ENCODE assay signal across 8 mouse cellular contexts in genomic region chr6:73249049-73249422, GRCm38 (mm10). TPM values are rescaled to one million over a fixed set of nuclear protein-coding genes. Genes with fewer than 3 reads are reported as not detected.
DNase-seq lines count a peak whose midpoint lies in the region; ATAC-seq and TF ChIP-seq lines count a peak whose summit lies in the region.

No protein-coding gene starts in this region.

- H3K27me3 ChIP-seq in forebrain, embryonic 12.5 days: no peaks in the 10 kb centered on the region
- H3K27me3 ChIP-seq in intestine, postnatal 0 days (replicated peaks; ENCODE audit: control insufficient read depth, insufficient read depth, low read length): no peaks in the 10 kb centered on the region
- H3K27me3 ChIP-seq in lung, embryonic 15.5 days: no peaks in the 10 kb centered on the region

- peak; percentile 20 for DNase-seq in gastrocnemius, postnatal 25 days
- no peak for DNase-seq in gastrocnemius, adult 8-10 months (ENCODE audit: low spot score in 2 of 2)
- DNase-seq in testis, postnatal 14 days (ENCODE audit: low spot score): peak; percentile 21
- no peak for DNase-seq in spleen, adult 12 weeks (ENCODE audit: low spot score)

- H3K4me1 ChIP-seq in bone marrow, adult 2 months (ENCODE audit: control insufficient read depth, insufficient read depth, low read length): no peaks in the 10 kb centered on the region; the same call in 1 of the 2 replicates
- H3K4me1 ChIP-seq in forebrain, embryonic 12.5 days: peaks cover 14% of the 10 kb centered on the region
- peaks cover 8% of the 10 kb centered on the region for H3K4me1 ChIP-seq in intestine, postnatal 0 days (replicated peaks; ENCODE audit: control insufficient read depth, insufficient read depth, low read length)
- H3K4me1 ChIP-seq in lung, embryonic 15.5 days: peaks cover 11% of the 10 kb centered on the region

- TF ChIP-seq POLR2A in bone marrow, adult 2 months (IDR thresholded peaks at IDR 0.05; ENCODE audit: borderline replicate concordance, control insufficient read depth, low read depth, low read length): no peak

- no peaks in the 10 kb centered on the region for H3K36me3 ChIP-seq in forebrain, embryonic 12.5 days (replicated peaks)
- H3K36me3 ChIP-seq in intestine, postnatal 0 days (ENCODE audit: control insufficient read depth, insufficient read depth): no peaks in the 10 kb centered on the region
- no peaks in the 10 kb centered on the region for H3K36me3 ChIP-seq in lung, embryonic 15.5 days

- no peaks in the 10 kb centered on the region for H3K9me3 ChIP-seq in forebrain, embryonic 12.5 days
- H3K9me3 ChIP-seq in intestine, postnatal 0 days (ENCODE audit: control insufficient read depth): no peaks in the 10 kb centered on the region
- H3K9me3 ChIP-seq in lung, embryonic 15.5 days: no peaks in the 10 kb centered on the region

- no peak for TF ChIP-seq CTCF in bone marrow, adult 2 months (IDR thresholded peaks at IDR 0.05; ENCODE audit: control insufficient read depth, insufficient read depth, low read length)
- no peak for TF ChIP-seq CTCF in intestine, postnatal 0 days (IDR thresholded peaks at IDR 0.05; ENCODE audit: low read depth)

- H3K9ac ChIP-seq in forebrain, embryonic 12.5 days: peak overlapping the region; percentile 86
- H3K9ac ChIP-seq in intestine, postnatal 0 days (ENCODE audit: low read depth, low read length): peak overlapping the region; percentile 80
- peak overlapping the region; percentile 83 for H3K9ac ChIP-seq in lung, embryonic 15.5 days

- peak overlapping the region; percentile 77 for H3K4me3 ChIP-seq in bone marrow, adult 2 months (replicated peaks; ENCODE audit: control insufficient read depth, low read depth, low read length)
- H3K4me3 ChIP-seq in forebrain, embryonic 12.5 days (replicated peaks): peak overlapping the region; percentile 90
- H3K4me3 ChIP-seq in intestine, postnatal 0 days (ENCODE audit: low read depth, low read length): peak overlapping the region; percentile 75
- peak overlapping the region; percentile 76 for H3K4me3 ChIP-seq in lung, embryonic 15.5 days

- 2% methylated on average over 12 of the region's 12 CpGs for WGBS in bone marrow, adult 2 months
- WGBS in forebrain, embryonic 12.5 days: 10% methylated on average over 12 of the region's 12 CpGs
- WGBS in intestine, postnatal 0 days: 1% methylated on average over 12 of the region's 12 CpGs
- WGBS in lung, embryonic 15.5 days: 2% methylated on average over 12 of the region's 12 CpGs

- peak overlapping the region; percentile 75 for H3K4me2 ChIP-seq in forebrain, embryonic 12.5 days
- H3K4me2 ChIP-seq in intestine, postnatal 0 days (replicated peaks; ENCODE audit: low read depth): peak overlapping the region; percentile 75
- H3K4me2 ChIP-seq in lung, embryonic 15.5 days: peak overlapping the region; percentile 72

- no peak overlapping the region for H3K27ac ChIP-seq in bone marrow, adult 2 months (ENCODE audit: control insufficient read depth, insufficient read depth, low read depth, low read length, poor library complexity)
- H3K27ac ChIP-seq in forebrain, embryonic 12.5 days: no peak overlapping the region
- H3K27ac ChIP-seq in intestine, postnatal 0 days (ENCODE audit: low read depth, low read length): peak overlapping the region; percentile 80
- 0 out of 2 replicates have a peak overlapping the region, but pooled peaks have one; percentile 15 for H3K27ac ChIP-seq in lung, embryonic 15.5 days

- no peak for ATAC-seq in forebrain, embryonic 12.5 days (ENCODE audit: low FRiP score)
- ATAC-seq in intestine, postnatal 0 days: peak; percentile 67
- ATAC-seq in lung, embryonic 15.5 days (ENCODE audit: borderline replicate concordance, extremely low read depth, low FRiP score, low TSS enrichment): peak; percentile 24; the same call in 1 of the 2 replicates

RNA-seq across cellular contexts. Expression of gene Suclg1, which starts 0.9 kb away (rescaled TPM):
- total RNA-seq in gastrocnemius, postnatal 25 days (2021): 100 to 1,000 TPM; 357 to 371 TPM
- 100 to 1,000 TPM; 282 to 315 (median 288) TPM for total RNA-seq in gastrocnemius, adult 8-10 months (2022)
- polyA plus RNA-seq in bone marrow, adult 2 months (2011; ENCODE audit: insufficient read depth, insufficient read length, low replicate concordance, missing spikeins): 22.7 and 53.5 TPM in 2 replicates
- 133 and 136 TPM in 2 replicates for polyA plus RNA-seq in forebrain, embryonic 12.5 days (2016; fragmentation: Nextera tagmentation; extraction: Ambion mirVana)
- 317 and 327 TPM in 2 replicates for polyA plus RNA-seq in intestine, postnatal 0 days (2015; fragmentation: Nextera tagmentation; extraction: Ambion mirVana)
- 162 and 163 TPM in 2 replicates for polyA plus RNA-seq in lung, embryonic 15.5 days (2015; fragmentation: Nextera tagmentation; extraction: Ambion mirVana)

RNA-seq across cellular contexts. Expression of gene Dnah6, which starts 27.6 kb away (rescaled TPM):
- under 1 TPM in 1 of 2 experiments, not detected in 1; 0.05 TPM for total RNA-seq in gastrocnemius, postnatal 25 days (2021)
- under 1 TPM in 2 of 4 experiments, not detected in 2; 0.02 TPM for total RNA-seq in gastrocnemius, adult 8-10 months (2022)
- polyA plus RNA-seq in bone marrow, adult 2 months (2011; ENCODE audit: insufficient read depth, insufficient read length, low replicate concordance, missing spikeins): 0.43 and 0.70 TPM in 2 replicates
- 0.12 and 0.15 TPM in 2 replicates for polyA plus RNA-seq in forebrain, embryonic 12.5 days (2016; fragmentation: Nextera tagmentation; extraction: Ambion mirVana)
- 0.08 and 0.09 TPM in 2 replicates for polyA plus RNA-seq in intestine, postnatal 0 days (2015; fragmentation: Nextera tagmentation; extraction: Ambion mirVana)
- polyA plus RNA-seq in lung, embryonic 15.5 days (2015; fragmentation: Nextera tagmentation; extraction: Ambion mirVana): 0.26 and 0.33 TPM in 2 replicates

Comparison
In these comparisons a context has a peak if more than half of its experiments do, and no peak if none do; other contexts are left out.
1. DNase-seq: peak in gastrocnemius, postnatal 25 days (single experiment) and testis, postnatal 14 days (single experiment); none in gastrocnemius, adult 8-10 months (0 of 2) and spleen, adult 12 weeks (single experiment).
2. H3K27ac ChIP-seq: peak in intestine, postnatal 0 days (single experiment) and lung, embryonic 15.5 days (single experiment); none in bone marrow, adult 2 months (single experiment) and forebrain, embryonic 12.5 days (single experiment).
3. Peak in every context shown above with its lines, with median percentiles within 50 percentile points of each other: H3K4me3 ChIP-seq, H3K4me2 ChIP-seq and H3K9ac ChIP-seq.